Mouse (Mus musculus) ovary, adult 18-20 months (tissue): ENCODE data around the gene Nrcam.

ENCODE experiments used
- DNase-seq: peaks from one replicate; pipeline ENCODE4 v3.0.0; 2022; ENCODE audit warnings: low spot score, mixed read lengths

Nrcam gene

GRCm38 (mm10) chr12:44357881-44358280, 29.2 kb downstream of the Nrcam start:
- DNase-seq: no peak

- DNase-seq: no peak
Observed at GRCm38 (mm10) chr12:44371076-44371710, 42.5 kb downstream of the Nrcam start.

GRCm38 (mm10) chr12:44375956-44376355, 47.3 kb downstream of the Nrcam start:
- no peak for DNase-seq

GRCm38 (mm10) chr12:44378431-44379161, 49.9 kb downstream of the Nrcam start:
- DNase-seq: no peak

- DNase-seq: no peak
Observed at GRCm38 (mm10) chr12:44380805-44381204, 52.1 kb downstream of the Nrcam start.

- DNase-seq: no peak
Observed at GRCm38 (mm10) chr12:44386398-44386797, 57.7 kb downstream of the Nrcam start.

- DNase-seq: no peak
Observed at GRCm38 (mm10) chr12:44388220-44388619, 59.5 kb downstream of the Nrcam start.

- no peak for DNase-seq
Observed at GRCm38 (mm10) chr12:44390391-44391137, 61.9 kb downstream of the Nrcam start.

- no peak for DNase-seq
Observed at GRCm38 (mm10) chr12:44394901-44395300, 66.2 kb downstream of the Nrcam start.

GRCm38 (mm10) chr12:44397782-44398181, 69.1 kb downstream of the Nrcam start:
- no peak for DNase-seq

- no peak for DNase-seq
Observed at GRCm38 (mm10) chr12:44402134-44402533, 73.4 kb downstream of the Nrcam start.

GRCm38 (mm10) chr12:44403270-44403669, 74.6 kb downstream of the Nrcam start:
- no peak for DNase-seq

- no peak for DNase-seq
Observed at GRCm38 (mm10) chr12:44403731-44404424, 75.2 kb downstream of the Nrcam start.

- DNase-seq: no peak
Observed at GRCm38 (mm10) chr12:44409786-44410185, 81.1 kb downstream of the Nrcam start.

- no peak for DNase-seq
Observed at GRCm38 (mm10) chr12:44411031-44411430, 82.3 kb downstream of the Nrcam start.

GRCm38 (mm10) chr12:44422154-44422866, 93.6 kb downstream of the Nrcam start:
- no peak for DNase-seq

GRCm38 (mm10) chr12:44422867-44423255, 94.2 kb downstream of the Nrcam start:
- DNase-seq: no peak

GRCm38 (mm10) chr12:44424011-44424410, 95.3 kb downstream of the Nrcam start:
- no peak for DNase-seq

GRCm38 (mm10) chr12:44425040-44425439, 96.4 kb downstream of the Nrcam start:
- DNase-seq: no peak

GRCm38 (mm10) chr12:44430335-44430734, 101.7 kb downstream of the Nrcam start:
- no peak for DNase-seq

- DNase-seq: no peak
Observed at GRCm38 (mm10) chr12:44430996-44431395, 102.3 kb downstream of the Nrcam start.

- no peak for DNase-seq
Observed at GRCm38 (mm10) chr12:44432727-44433126, 104.0 kb downstream of the Nrcam start.
